Mouse (Mus musculus) liver, adult 10 weeks (tissue): ENCODE results near the gene Sult2b1. TPM values are rescaled to one million over a fixed set of nuclear protein-coding genes. Genes with fewer than 3 reads are reported as not detected.

Source experiments
- polyA plus RNA-seq: library from polyadenylated mRNA; stranded (reverse); fragments of 350-450 nt; fragmentation: Illumina TruSeq; extraction: RNeasy Lipid Tissue Mini Kit (QIAGEN cat#74804); gene quantifications from one replicate; pipeline ENCODE4 v1.2.3, GENCODE M21; 2014; ENCODE audit warnings: low read depth, low replicate concordance

The Sult2b1 gene
- polyA plus RNA-seq: not detected

DNA sequence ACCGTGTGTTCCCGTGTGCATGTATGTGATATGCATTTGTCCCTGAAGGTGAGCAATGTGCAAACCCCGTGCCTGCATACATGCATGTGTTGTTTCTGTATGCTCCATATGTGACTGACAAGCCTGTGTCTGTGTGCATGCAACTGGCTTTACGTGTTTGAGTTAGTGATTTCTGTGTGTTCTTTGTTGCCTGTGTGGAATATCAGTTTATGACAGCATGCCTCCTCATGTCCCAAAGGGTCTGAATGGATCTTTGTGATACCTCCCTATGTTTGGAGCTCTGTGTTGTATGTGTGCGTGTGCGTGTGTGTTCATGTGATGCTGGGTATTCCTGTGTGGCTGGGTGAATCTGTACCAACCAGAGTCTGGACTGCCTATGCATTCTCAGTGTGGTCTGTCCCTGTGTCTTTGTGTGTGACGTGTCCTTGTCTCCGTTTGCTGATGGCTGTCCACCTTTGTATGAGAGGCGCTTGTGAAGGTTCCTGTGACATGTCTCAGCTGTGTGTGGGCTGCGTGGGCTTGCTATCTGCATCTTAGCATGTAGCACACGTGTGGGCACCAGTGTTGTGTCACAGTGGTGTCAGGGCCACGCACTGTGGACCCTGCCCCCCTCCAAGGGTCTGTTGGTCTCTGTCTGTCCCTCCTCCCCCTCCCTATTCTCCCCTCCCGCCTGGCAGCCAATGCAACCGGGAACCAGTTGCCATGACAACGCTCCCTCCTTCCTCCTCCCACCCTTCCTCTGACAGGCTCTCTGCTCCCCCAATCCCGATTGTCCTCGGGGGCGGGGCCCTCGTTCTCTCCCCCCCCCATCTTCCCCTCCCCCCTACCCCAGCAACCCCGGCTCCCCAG, at the start of gene Sult2b1:
Gene Sult2b1 (minus strand): TSS at position 146 of the 849 bp plus-strand sequence.

GRCm38 (mm10) chr7:45830427-45831127, 46.1 kb upstream of the Sult2b1 start, which contains the start of gene Grwd1:
Gene Grwd1, minus strand, starts transcription at chr7:45830944.

DNA sequence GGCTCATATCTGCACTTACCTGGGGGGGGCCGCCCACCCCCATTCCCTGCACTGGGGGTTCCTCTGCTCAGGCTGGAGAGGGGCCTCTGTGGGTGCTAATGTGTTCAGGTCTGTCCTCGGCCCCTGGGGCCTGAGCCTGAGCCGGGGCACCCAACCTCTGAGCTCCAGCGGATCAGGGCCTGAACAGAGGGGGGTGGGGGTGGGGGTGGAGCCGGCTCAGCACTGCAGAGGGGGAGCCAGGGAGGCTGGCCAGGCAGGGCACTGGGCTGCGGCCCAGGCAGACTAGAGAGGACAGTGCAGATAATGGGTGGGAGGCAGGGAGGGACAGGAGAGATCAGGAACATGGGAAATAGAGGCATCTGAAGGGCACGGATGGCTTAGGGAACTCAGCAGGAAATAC, 40.1 kb upstream of the Sult2b1 start, which contains the start of gene Kcnj14:
Gene Kcnj14 (minus strand): TSS at position 185 of the 400 bp plus-strand sequence.

GRCm38 (mm10) chr7:45813787-45814779, 29.6 kb upstream of the Sult2b1 start, which contains the start of gene Cyth2:
Gene Cyth2, minus strand, starts transcription at chr7:45814581.

DNA sequence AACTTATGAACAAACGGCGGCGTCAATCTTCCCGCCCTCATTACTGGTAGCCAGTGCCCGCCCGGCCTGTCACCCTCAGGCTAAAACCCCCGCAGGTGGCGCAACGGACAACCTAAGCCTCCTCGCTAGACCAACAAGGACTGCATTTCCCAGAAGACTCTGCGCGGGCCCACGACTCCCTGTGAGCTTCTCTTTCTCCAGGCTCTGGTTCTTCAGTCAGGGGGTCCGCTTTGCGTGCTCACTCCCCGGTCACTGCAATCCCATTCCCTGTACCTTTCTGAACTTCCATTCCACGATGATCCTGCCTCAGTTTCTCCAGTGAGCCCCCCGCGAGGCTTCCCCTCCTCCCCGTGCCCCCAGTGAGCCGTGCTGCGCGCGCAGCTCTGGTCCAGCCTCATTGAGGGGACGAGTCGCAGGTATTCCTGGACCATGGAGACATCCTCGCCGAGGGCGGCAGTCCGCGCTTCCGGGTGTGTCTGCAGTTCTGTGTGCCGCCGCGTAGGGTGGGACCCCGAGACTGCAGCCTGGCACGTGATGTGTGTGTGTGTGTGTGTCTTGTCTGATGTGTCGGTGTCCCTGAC, 868 bp downstream of the Sult2b1 start, which contains the start of gene Lmtk3:
Gene Lmtk3 (plus strand): TSS at position 228 of the 581 bp plus-strand sequence.

DNA sequence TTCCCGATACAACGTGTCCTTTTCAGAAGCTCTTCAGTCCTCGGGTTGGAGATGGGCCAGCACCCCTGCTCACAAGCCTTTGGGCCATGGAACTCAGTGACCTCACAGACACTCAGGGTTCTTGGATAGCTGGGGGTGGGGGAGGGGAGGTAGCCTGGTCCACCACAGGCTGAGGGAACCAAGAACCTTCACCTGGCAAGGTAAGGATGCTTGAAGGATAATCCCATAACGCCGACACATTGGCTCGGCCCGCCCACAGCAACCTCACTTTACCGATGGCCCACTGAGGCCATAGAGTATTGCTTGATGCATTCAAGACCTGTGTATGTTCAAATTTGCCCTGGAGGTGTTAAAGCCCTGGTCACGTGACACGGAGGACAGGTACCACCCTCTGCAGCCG, 58.8 kb downstream of the Sult2b1 start, which contains the start of gene Spaca4:
Gene Spaca4 (minus strand): TSS at position 101 of the 400 bp plus-strand sequence.

DNA sequence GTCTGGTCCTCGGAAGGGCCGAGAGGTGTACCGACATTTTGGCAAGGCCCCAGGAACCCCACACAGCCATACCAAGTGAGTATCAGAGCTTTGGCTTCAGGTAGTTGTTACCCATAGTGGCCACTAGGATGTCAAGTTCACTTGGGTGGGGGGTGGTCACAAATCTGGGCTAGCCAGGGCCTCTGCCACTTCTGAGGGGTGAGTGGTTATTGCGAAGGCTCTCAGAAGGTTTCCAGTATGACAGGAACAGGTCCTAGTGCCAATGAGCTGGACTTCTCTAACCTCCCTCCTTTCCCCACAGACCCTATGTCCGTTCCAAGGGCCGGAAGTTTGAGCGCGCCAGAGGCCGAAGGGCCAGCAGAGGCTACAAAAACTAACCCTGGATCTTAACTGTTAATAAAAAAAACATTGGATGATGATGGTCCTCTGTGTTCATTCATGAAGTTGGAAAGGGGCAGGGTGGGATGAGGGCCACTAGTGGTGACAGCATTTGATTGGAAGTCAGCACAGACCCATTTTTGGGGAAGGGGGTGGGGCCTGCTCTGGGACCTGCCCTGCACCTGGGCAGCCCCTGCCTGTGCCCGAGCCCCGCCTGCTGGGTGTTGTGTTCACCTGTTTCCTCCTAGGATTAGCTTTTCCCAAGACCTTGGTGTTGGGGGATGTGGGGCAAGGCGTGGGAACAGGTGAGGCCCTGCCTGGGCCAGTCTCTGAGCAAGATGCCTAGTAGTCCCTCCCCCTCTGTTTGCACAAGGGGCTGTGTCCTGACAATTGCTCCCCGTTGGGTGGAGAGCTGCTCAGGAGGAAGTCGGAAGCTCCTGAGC, 63.8 kb downstream of the Sult2b1 start, which contains the start of gene Fam83e:
Gene Fam83e (plus strand): TSS at position 800 of the 821 bp plus-strand sequence.

DNA sequence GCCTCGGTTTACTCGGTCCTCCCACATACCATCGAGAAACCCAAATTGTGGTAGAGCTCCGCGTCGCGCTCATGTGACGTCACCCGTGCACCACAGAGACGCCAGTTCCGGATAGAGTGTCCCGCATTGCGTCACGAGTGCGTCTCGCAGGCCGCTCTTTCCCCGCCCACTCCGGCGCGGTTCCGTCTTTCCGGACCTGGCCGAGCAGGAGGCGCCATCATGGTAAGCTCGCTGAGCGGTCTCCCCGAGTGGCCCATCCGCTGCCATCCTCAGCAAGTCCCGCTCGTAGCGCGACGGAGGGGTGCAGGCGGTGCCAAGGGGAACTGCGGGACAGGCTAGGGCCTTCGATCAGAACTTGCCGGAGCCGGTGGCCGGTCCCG, 66.6 kb downstream of the Sult2b1 start, which contains the start of gene Sphk2:
Gene Sphk2 (minus strand): TSS at position 85 of the 380 bp plus-strand sequence.

GRCm38 (mm10) chr7:45715090-45715708, 69.3 kb downstream of the Sult2b1 start, which contains the start of gene Rpl18:
Gene Rpl18, plus strand, starts transcription at chr7:45715457.

DNA sequence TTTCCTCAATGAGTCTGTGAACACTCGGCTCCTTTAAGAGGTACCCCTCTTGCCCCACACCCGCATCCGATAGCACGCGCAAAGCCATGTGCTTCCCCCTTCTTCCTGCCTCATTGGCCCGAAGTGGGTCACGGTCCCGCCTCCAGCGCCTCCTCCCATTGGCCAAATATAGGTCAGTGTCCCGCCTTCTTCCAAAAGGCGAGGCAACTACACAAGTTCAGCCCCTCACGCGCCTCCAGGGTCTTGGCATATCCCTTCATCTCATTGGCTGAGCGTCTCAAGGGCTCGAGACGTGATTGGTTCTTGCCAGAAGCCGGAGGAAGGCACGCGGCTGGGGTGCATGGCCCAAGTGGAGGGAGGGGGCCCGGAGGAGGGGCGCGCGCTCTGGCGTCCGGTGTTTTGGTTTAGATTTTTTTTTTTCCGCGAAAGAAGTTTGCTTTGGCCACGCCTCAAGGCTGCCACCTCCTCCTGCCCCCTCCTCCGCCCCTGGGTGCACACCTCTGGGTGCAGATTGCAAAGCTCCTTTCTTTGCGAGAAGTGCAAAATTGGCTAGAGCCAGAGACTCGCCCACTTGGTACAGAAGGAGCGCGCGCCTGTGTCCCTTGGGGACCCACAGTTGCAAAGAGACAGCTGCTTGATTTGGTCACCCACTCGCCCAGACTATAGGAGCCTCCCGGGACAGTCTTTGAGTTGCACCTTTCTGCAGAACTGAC, 79.6 kb downstream of the Sult2b1 start, which contains the start of gene Dbp:
Gene Dbp (plus strand): TSS at position 359 of the 713 bp plus-strand sequence.

DNA sequence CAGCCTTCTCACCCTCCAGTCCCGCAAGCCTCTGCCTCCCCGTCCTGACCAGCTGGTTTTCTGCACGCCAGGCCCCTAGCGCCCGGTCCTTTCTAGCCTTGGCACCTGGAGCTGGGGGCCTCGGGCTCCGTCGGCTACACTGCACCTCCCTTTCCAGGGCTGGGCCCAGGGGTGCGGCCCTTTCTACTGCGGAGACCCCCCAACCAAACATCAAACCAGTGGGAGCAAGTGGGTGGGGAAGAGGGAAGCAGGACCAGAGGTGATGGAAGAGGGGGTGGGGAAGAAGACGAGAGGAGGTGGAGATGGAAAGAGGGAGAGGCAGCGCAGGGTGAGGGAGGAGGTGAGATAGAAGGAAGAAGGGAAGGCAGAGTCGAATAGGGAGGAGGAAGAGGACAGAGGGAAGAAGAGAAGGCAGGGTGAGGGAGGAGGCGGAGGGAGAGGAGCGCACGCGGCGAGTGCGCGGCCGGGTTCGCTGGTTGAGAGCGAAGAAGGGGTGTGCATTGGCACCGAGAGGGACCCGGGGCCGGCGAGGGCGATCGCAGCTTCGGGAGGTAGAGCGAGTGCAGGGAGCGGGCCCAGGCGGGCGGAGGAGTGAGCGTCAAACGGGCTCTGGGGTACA, 84.8 kb downstream of the Sult2b1 start, which contains the start of gene Car11:
Gene Car11 (plus strand): TSS at position 321 of the 619 bp plus-strand sequence.

GRCm38 (mm10) chr7:45693921-45694591, 90.4 kb downstream of the Sult2b1 start, which contains the start of gene Sec1:
Gene Sec1, minus strand, starts transcription at chr7:45694402.

DNA sequence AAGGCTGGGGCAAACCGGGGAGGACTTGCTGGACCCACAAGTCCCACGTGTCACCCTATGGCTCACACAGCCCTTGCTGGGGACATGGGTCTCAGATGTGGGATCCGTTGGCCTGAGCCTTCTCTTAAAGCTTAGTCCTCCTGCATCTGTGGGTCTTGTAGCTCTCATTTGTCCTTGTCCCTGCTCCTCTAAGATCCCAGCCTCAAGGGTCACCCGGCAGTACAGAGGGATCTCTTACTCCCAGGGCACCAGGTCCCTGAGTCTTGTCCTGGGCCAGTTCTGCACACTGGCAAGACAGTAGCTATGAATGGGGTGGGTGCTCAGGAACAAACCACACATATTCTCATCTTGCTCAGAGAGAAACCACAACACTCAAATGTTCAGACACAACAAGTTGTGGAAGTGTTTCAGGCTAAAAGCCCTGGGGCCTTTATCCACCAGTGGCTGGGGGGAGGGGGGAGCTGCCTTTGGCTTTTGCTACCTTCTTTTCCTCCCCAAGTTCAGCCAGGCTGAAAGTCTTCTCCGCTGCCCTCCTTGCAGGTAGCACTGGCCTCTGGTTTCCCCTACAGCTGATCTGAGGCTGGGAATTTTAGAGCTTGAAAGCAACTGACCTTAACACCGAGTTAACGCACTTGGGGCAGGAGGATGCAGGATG, 100.9 kb downstream of the Sult2b1 start, which contains the start of gene Ntn5:
Gene Ntn5 (plus strand): TSS at position 627 of the 655 bp plus-strand sequence.

